Mouse (Mus musculus) MEL (cell line): Measurements from ENCODE around the gene Sik3. TPM values are rescaled to one million over a fixed set of nuclear protein-coding genes. Genes with fewer than 3 reads are reported as not detected.
A peak's percentile ranks its signal among the peaks of the same experiment; 100 is the strongest.

Source experiments
- DNase-seq: peaks from one replicate; pipeline ENCODE4 v3.0.0; 2011; ENCODE audit warnings: low read depth, low spot score
- H3K27ac ChIP-seq: 2 replicates; pipeline ENCODE4 v1.5.1; 2012; ENCODE audit warnings: low read depth, mild to moderate bottlenecking, control low read depth, low read length, moderate library complexity; ENCODE audit not compliant: control insufficient read depth
- H3K27me3 ChIP-seq, 2 experiments: fragments of 150-350 bp in 1 of 2; sonication (generic) in 1 of 2; 2 replicates each; pipeline ENCODE4 v1.6.1; 2012; ENCODE audit warnings: low read length in 2 of 2, mild to moderate bottlenecking in 2 of 2, improper control_type of control experiment in 1 of 2, moderate library complexity in 1 of 2; ENCODE audit not compliant: insufficient read depth in 2 of 2, control insufficient read depth in 1 of 2
- H3K36me3 ChIP-seq, 2 experiments: 2 replicates each; pipeline ENCODE4 v1.6.1; 2012 to 2014; ENCODE audit warnings: low read length in 2 of 2, improper control_type of control experiment in 1 of 2, inconsistent platforms in 1 of 2, mild to moderate bottlenecking in 1 of 2; ENCODE audit not compliant: insufficient read depth in 2 of 2, control insufficient read depth in 1 of 2
- H3K4me1 ChIP-seq, 2 experiments: fragments of 150-350 bp in 1 of 2; sonication (generic) in 1 of 2; 2 replicates each; pipeline ENCODE4 v1.6.1; 2012; ENCODE audit warnings: low read length in 2 of 2, improper control_type of control experiment in 1 of 2, mild to moderate bottlenecking in 1 of 2; ENCODE audit not compliant: insufficient read depth in 2 of 2, control insufficient read depth in 1 of 2
- H3K4me3 ChIP-seq, 2 experiments: fragments of 150-350 bp in 1 of 2; sonication (generic) in 1 of 2; 2 replicates each; pipeline ENCODE4 v1.5.1; 2012; ENCODE audit warnings: low read depth in 2 of 2, low read length in 2 of 2, mild to moderate bottlenecking in 2 of 2, moderate library complexity in 2 of 2, control low read depth in 1 of 2, improper control_type of control experiment in 1 of 2; ENCODE audit not compliant: control insufficient read depth in 1 of 2, insufficient read depth in 1 of 2
- H3K79me2 ChIP-seq: 2 replicates; pipeline ENCODE4 v1.6.1; 2012; ENCODE audit warnings: mild to moderate bottlenecking, low read length, moderate library complexity; ENCODE audit not compliant: control insufficient read depth, poor library complexity, insufficient read depth
- H3K9ac ChIP-seq: 2 replicates; pipeline ENCODE4 v1.6.1; 2012; ENCODE audit warnings: low read depth, mild to moderate bottlenecking, control low read depth, low read length, moderate library complexity; ENCODE audit not compliant: control insufficient read depth, poor library complexity, severe bottlenecking
- H3K9me3 ChIP-seq: fragments of 150-350 bp; sonication (generic); replicated peaks from 2 replicates; pipeline ENCODE4 v1.6.1; 2012; ENCODE audit warnings: mild to moderate bottlenecking, low read length, improper control_type of control experiment, moderate library complexity; ENCODE audit not compliant: insufficient read depth
- BHLHE40 ChIP-seq: IDR thresholded peaks from 2 replicates; pipeline ENCODE4 v1.6.1; 2012; ENCODE audit warnings: low read depth, mild to moderate bottlenecking, inconsistent platforms, low read length, improper control_type of control experiment, borderline replicate concordance
- CHD1 ChIP-seq: IDR thresholded peaks from 2 replicates; pipeline ENCODE4 v1.6.1; 2012; ENCODE audit warnings: low read depth, mild to moderate bottlenecking, inconsistent platforms, low read length, improper control_type of control experiment
- CHD2 ChIP-seq: IDR thresholded peaks from 2 replicates; pipeline ENCODE4 v1.6.1; 2011; ENCODE audit warnings: low read length, improper control_type of control experiment
- CTCF ChIP-seq, 3 experiments: IDR thresholded peaks in 2 of 3; conservative IDR thresholded peaks in 1 of 3; 2 replicates each; pipeline ENCODE4 v1.5.1; 2011 to 2012; ENCODE audit warnings: low read length in 3 of 3, low read depth in 2 of 3, mild to moderate bottlenecking in 2 of 3, improper control_type of control experiment in 1 of 3, inconsistent platforms in 1 of 3, mixed read lengths in 1 of 3, moderate library complexity in 1 of 3; ENCODE audit not compliant: control insufficient read depth in 1 of 3, insufficient read depth in 1 of 3, poor library complexity in 1 of 3, severe bottlenecking in 1 of 3
- E2F4 ChIP-seq: IDR thresholded peaks from 2 replicates; pipeline ENCODE4 v1.6.1; 2011; ENCODE audit warnings: low read depth, low read length, improper control_type of control experiment, borderline replicate concordance
- ELF1 ChIP-seq: IDR thresholded peaks from 2 replicates; pipeline ENCODE4 v1.6.1; 2014; ENCODE audit warnings: low read depth, mild to moderate bottlenecking, inconsistent platforms, low read length, improper control_type of control experiment, moderate library complexity
- EP300 ChIP-seq, 2 experiments: IDR thresholded peaks; 2 replicates each; pipeline ENCODE4 v1.6.1; 2011; ENCODE audit warnings: improper control_type of control experiment in 2 of 2, low read length in 2 of 2, low read depth in 1 of 2, mild to moderate bottlenecking in 1 of 2
- ETS1 ChIP-seq: IDR thresholded peaks from 2 replicates; pipeline ENCODE4 v1.6.1; 2012; ENCODE audit warnings: low read depth, mild to moderate bottlenecking, inconsistent platforms, low read length, improper control_type of control experiment, moderate library complexity
- GABPA ChIP-seq: IDR thresholded peaks from 2 replicates; pipeline ENCODE4 v1.6.1; 2012; ENCODE audit warnings: low read depth, mild to moderate bottlenecking, inconsistent platforms, low read length, improper control_type of control experiment, moderate library complexity
- GATA1 ChIP-seq: IDR thresholded peaks from 2 replicates; pipeline ENCODE4 v1.6.1; 2011; ENCODE audit warnings: low read depth, low read length, improper control_type of control experiment
- HCFC1 ChIP-seq: IDR thresholded peaks from 2 replicates; pipeline ENCODE4 v1.6.1; 2012; ENCODE audit warnings: low read depth, mild to moderate bottlenecking, inconsistent platforms, low read length, improper control_type of control experiment, moderate library complexity
- JUND ChIP-seq: IDR thresholded peaks from 2 replicates; pipeline ENCODE4 v1.6.1; 2011; ENCODE audit warnings: low read depth, mild to moderate bottlenecking, improper control_type of control experiment, low read length
- KAT2A ChIP-seq: conservative IDR thresholded peaks from 2 replicates; pipeline ENCODE4 v1.6.1; 2012; ENCODE audit warnings: low read depth, low read length, improper control_type of control experiment, inconsistent platforms
- MAFK ChIP-seq: IDR thresholded peaks from 2 replicates; pipeline ENCODE4 v1.6.1; 2011; ENCODE audit warnings: low read depth, mild to moderate bottlenecking, low read length, improper control_type of control experiment, borderline replicate concordance
- MAX ChIP-seq: IDR thresholded peaks from 2 replicates; pipeline ENCODE4 v1.6.1; 2011; ENCODE audit warnings: low read length, improper control_type of control experiment
- MAZ ChIP-seq: IDR thresholded peaks from 2 replicates; pipeline ENCODE4 v1.6.1; 2012; ENCODE audit warnings: low read depth, mild to moderate bottlenecking, inconsistent platforms, low read length, improper control_type of control experiment
- MEF2A ChIP-seq: IDR thresholded peaks from 2 replicates; pipeline ENCODE4 v1.6.1; 2014; ENCODE audit warnings: low read depth, mild to moderate bottlenecking, inconsistent platforms, low read length, improper control_type of control experiment; ENCODE audit not compliant: poor library complexity, insufficient replicate concordance, severe bottlenecking; ENCODE audit errors: extremely low read depth
- MXI1 ChIP-seq: IDR thresholded peaks from 2 replicates; pipeline ENCODE4 v1.6.1; 2011; ENCODE audit warnings: mild to moderate bottlenecking, low read depth, low read length, improper control_type of control experiment
- MYB ChIP-seq: IDR thresholded peaks from 2 replicates; pipeline ENCODE4 v1.6.1; 2011; ENCODE audit warnings: mild to moderate bottlenecking, low read depth, low read length, improper control_type of control experiment
- MYC ChIP-seq: IDR thresholded peaks from 2 replicates; pipeline ENCODE4 v1.6.1; 2011; ENCODE audit warnings: low read depth, mild to moderate bottlenecking, low read length, improper control_type of control experiment, moderate library complexity
- NELFE ChIP-seq: IDR thresholded peaks from 2 replicates; pipeline ENCODE4 v1.6.1; 2011; ENCODE audit warnings: low read depth, low read length, improper control_type of control experiment
- NRF1 ChIP-seq: IDR thresholded peaks from 2 replicates; pipeline ENCODE4 v1.6.1; 2014; ENCODE audit warnings: low read depth, mild to moderate bottlenecking, inconsistent platforms, low read length, improper control_type of control experiment, moderate library complexity; ENCODE audit not compliant: poor library complexity, insufficient read depth, severe bottlenecking
- POLR2A ChIP-seq, 2 experiments: IDR thresholded peaks; 2 replicates each; pipeline ENCODE4 v1.6.1; 2011 to 2012; ENCODE audit warnings: low read length in 2 of 2, mild to moderate bottlenecking in 2 of 2, control low read depth in 1 of 2, improper control_type of control experiment in 1 of 2, low read depth in 1 of 2, moderate library complexity in 1 of 2; ENCODE audit not compliant: control insufficient read depth in 1 of 2, insufficient read depth in 1 of 2, poor library complexity in 1 of 2
- POLR2AphosphoS2 ChIP-seq: IDR thresholded peaks from 2 replicates; pipeline ENCODE4 v1.6.1; 2011; ENCODE audit warnings: low read length, improper control_type of control experiment
- POLR2AphosphoS5 ChIP-seq: IDR thresholded peaks from 2 replicates; pipeline ENCODE4 v1.6.1; 2012; ENCODE audit warnings: low read depth, borderline replicate concordance, mild to moderate bottlenecking, inconsistent platforms, low read length, moderate library complexity, mixed read lengths
- RAD21 ChIP-seq: IDR thresholded peaks from 2 replicates; pipeline ENCODE4 v1.6.1; 2011; ENCODE audit warnings: mild to moderate bottlenecking, low read depth, low read length, improper control_type of control experiment
- RCOR1 ChIP-seq: IDR thresholded peaks from 2 replicates; pipeline ENCODE4 v1.6.1; 2012; ENCODE audit warnings: low read depth, mild to moderate bottlenecking, inconsistent platforms, low read length, improper control_type of control experiment
- SIN3A ChIP-seq: IDR thresholded peaks from 2 replicates; pipeline ENCODE4 v1.6.1; 2012; ENCODE audit warnings: low read length, improper control_type of control experiment, inconsistent platforms
- SMC3 ChIP-seq: IDR thresholded peaks from 2 replicates; pipeline ENCODE4 v1.6.1; 2011; ENCODE audit warnings: low read depth, low read length, improper control_type of control experiment
- TAL1 ChIP-seq: IDR thresholded peaks from 2 replicates; pipeline ENCODE4 v1.6.1; 2012; ENCODE audit warnings: mild to moderate bottlenecking, inconsistent platforms, low read length, moderate library complexity, mixed read lengths
- TBP ChIP-seq: IDR thresholded peaks from 2 replicates; pipeline ENCODE4 v1.8.0; 2011; ENCODE audit warnings: low read depth, low read length, improper control_type of control experiment
- TCF12 ChIP-seq: IDR thresholded peaks from 2 replicates; pipeline ENCODE4 v1.6.1; 2014; ENCODE audit warnings: low read depth, mild to moderate bottlenecking, inconsistent platforms, low read length, improper control_type of control experiment, moderate library complexity
- USF1 ChIP-seq: IDR thresholded peaks from 2 replicates; pipeline ENCODE4 v1.6.1; 2014; ENCODE audit warnings: low read depth, mild to moderate bottlenecking, inconsistent platforms, low read length, improper control_type of control experiment, moderate library complexity
- USF2 ChIP-seq, 2 experiments: IDR thresholded peaks; 2 replicates each; pipeline ENCODE4 v1.6.1; 2011 to 2012; ENCODE audit warnings: improper control_type of control experiment in 2 of 2, low read length in 2 of 2, borderline replicate concordance in 1 of 2, inconsistent platforms in 1 of 2, low read depth in 1 of 2, mild to moderate bottlenecking in 1 of 2; ENCODE audit not compliant: insufficient read depth in 1 of 2
- ZC3H11A ChIP-seq: IDR thresholded peaks from 2 replicates; pipeline ENCODE4 v1.6.1; 2012; ENCODE audit warnings: low read depth, mild to moderate bottlenecking, inconsistent platforms, low read length, improper control_type of control experiment
- ZKSCAN1 ChIP-seq: IDR thresholded peaks from 2 replicates; pipeline ENCODE4 v1.6.1; 2012; ENCODE audit warnings: low read depth, mild to moderate bottlenecking, inconsistent platforms, low read length, improper control_type of control experiment, moderate library complexity
- ZMIZ1 ChIP-seq: IDR thresholded peaks from 2 replicates; pipeline ENCODE4 v1.6.1; 2012; ENCODE audit warnings: low read depth, mild to moderate bottlenecking, inconsistent platforms, low read length, improper control_type of control experiment, moderate library complexity
- ZNF384 ChIP-seq: IDR thresholded peaks from 2 replicates; pipeline ENCODE4 v1.6.1; 2012; ENCODE audit warnings: low read depth, mild to moderate bottlenecking, inconsistent platforms, low read length, improper control_type of control experiment
- polyA plus RNA-seq, 2 experiments: library from polyadenylated mRNA; stranded (reverse) in 1 of 2; unstranded in 1 of 2; fragments of >175 nt in 1 of 2; fragments of >200 nt in 1 of 2; gene quantifications; 2 replicates each; pipeline versions ENCODE4 v1.2.1 to v1.2.4; 2012; ENCODE audit warnings: low replicate concordance in 2 of 2, low read depth in 1 of 2; ENCODE audit not compliant: insufficient read length in 2 of 2, insufficient read depth in 1 of 2, missing spikeins in 1 of 2
- total RNA-seq: library from RNA; depleted of rRNA; stranded (reverse); fragments of 300-350 nt; gene quantifications from 2 replicates; pipeline ENCODE4 v1.2.3, GENCODE M21; 2012

Sik3 gene
- total and polyA plus RNA-seq, 3 experiments = 78.7 to 111 TPM; not detected in 1

- DNase-seq = peak; percentile 88
- peaks cover 5 to 14% of the 10 kb centered on the region in 2 experiments; a peak in 3 of 4 replicates for H3K4me1 ChIP-seq
- H3K4me3 ChIP-seq = peak overlapping the region; percentile 79 to 89
- H3K9ac ChIP-seq = peak overlapping the region; percentile 67
- peaks cover 27% of the 10 kb centered on the region for H3K79me2 ChIP-seq
- H3K36me3 ChIP-seq = peaks cover 10 to 19% of the 10 kb centered on the region in 2 experiments
- no peaks in the 10 kb centered on the region for H3K9me3 ChIP-seq
- peak overlapping the region; percentile 88 for H3K27ac ChIP-seq
- no peaks in the 10 kb centered on the region for H3K27me3 ChIP-seq
- TF ChIP-seq SIN3A (peak; percentile 76), CHD1 (no peak), ZMIZ1 (no peak), GATA1 (peak; percentile 73), MYC (peak; percentile 92), MAX (peak; percentile 86), ZNF384 (peak; percentile 56; the same call in 1 of the 2 replicates), MEF2A (no peak), SMC3 (no peak), TAL1 (no peak), NELFE (peak; percentile 19; the same call in 1 of the 2 replicates), HCFC1 (peak; percentile 66), ZC3H11A (no peak), TCF12 (peak; percentile 70), CHD2 (no peak), MXI1 (peak; percentile 93), USF1 (peak; percentile 91), BHLHE40 (peak; percentile 59; the same call in 1 of the 2 replicates), POLR2A (IDR thresholded peaks at IDR 0.05; ENCODE audit: control insufficient read depth in 1 of 2, insufficient read depth in 1 of 2, low read depth in 1 of 2, low read length in 2 of 2, poor library complexity in 1 of 2) (no peak; a peak in 1 of 4 replicates), MAFK (no peak), POLR2AphosphoS5 (no peak), MAZ (no peak), KAT2A (no peak), RAD21 (no peak), TBP (peak; percentile 58; the same call in 1 of the 2 replicates), GABPA (no peak), ELF1 (no peak), ZKSCAN1 (no peak), ETS1 (peak; percentile 78), NRF1 (no peak), USF2 (IDR thresholded peaks at IDR 0.05; ENCODE audit: borderline replicate concordance in 1 of 2, insufficient read depth in 1 of 2, low read depth in 1 of 2, low read length in 2 of 2) (peak in 1 of 2 experiments; percentile 58; a peak in 1 of 4 replicates), MYB (no peak), RCOR1 (peak; percentile 83), JUND (no peak), E2F4 (no peak), POLR2AphosphoS2 (no peak), EP300 (IDR thresholded peaks at IDR 0.05; ENCODE audit: low read depth in 1 of 2, low read length in 2 of 2) (peak; percentile 75 to 81), CTCF (IDR thresholded peaks at IDR 0.05 in 2 of 3, conservative IDR thresholded peaks at IDR 0.05 in 1 of 3; ENCODE audit: control insufficient read depth in 1 of 3, insufficient read depth in 1 of 3, low read depth in 2 of 3, low read length in 3 of 3, poor library complexity in 1 of 3, severe bottlenecking in 1 of 3) (no peak)
These were observed 259.4 kb downstream of the Sik3 start for GRCm38 (mm10) chr9:46272070-46272469.
